Comparison of ENCODE assay signal across 24 mouse cellular contexts in the genomic region with DNA sequence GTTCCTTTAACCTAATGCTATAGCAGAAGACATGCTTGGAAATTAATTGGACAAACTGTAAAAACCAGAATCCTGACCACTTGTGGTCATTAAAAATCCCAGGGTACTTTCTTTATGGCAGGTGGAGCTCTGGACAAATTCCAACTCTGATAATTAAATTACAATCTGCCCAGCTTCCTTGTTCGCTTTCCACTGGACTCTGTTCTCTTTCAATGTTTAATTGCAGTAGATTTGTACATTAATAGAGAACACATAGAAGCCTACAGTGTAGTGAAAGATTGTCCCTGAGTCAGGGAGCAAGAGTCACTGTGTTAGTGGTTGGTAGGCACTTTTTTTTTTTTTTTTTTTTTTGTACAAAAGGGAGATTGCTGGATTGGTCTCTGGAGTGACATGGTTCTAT. TPM values are rescaled to one million over a fixed set of nuclear protein-coding genes. Genes with fewer than 3 reads are reported as not detected.
A peak's percentile ranks its signal among the peaks of the same experiment; 100 is the strongest.
DNase-seq lines count a peak whose midpoint lies in the region; ATAC-seq and TF ChIP-seq lines count a peak whose summit lies in the region.
"Had no signal": no experiment of that assay in that cellular context is flagged by ENCODE, and none has a peak within 500 bp of the region (broad histone marks: within the 10 kb centered on the region; RNA-seq: fewer than 3 reads in every experiment).

No protein-coding gene starts in this region.

- H3K4me2 ChIP-seq in kidney, embryonic 16.5 days (replicated peaks; ENCODE audit: low read depth, low read length) = no peak overlapping the region
- H3K4me2 ChIP-seq: embryonic facial prominence, embryonic 13.5 days; forebrain, embryonic 12.5 days; liver, embryonic 13.5 days; midbrain, embryonic 12.5 days had no signal

- H3K4me3 ChIP-seq in kidney, embryonic 16.5 days (ENCODE audit: low read length) = no peak overlapping the region
- H3K4me3 ChIP-seq in small intestine, adult 2 months (ENCODE audit: low read depth, low read length) = no peak overlapping the region
- H3K4me3 ChIP-seq: embryonic facial prominence, embryonic 13.5 days; erythroblast, embryonic 14.5 days; forebrain, embryonic 12.5 days; heart, embryonic 10.5 days; left cerebral cortex, adult 2 months; liver, embryonic 13.5 days; midbrain, embryonic 12.5 days had no signal

- WGBS in kidney, embryonic 16.5 days = 52% methylated on average over 1 of the region's 1 CpGs
- WGBS in small intestine, adult 2 months = 14% methylated on average over 1 of the region's 1 CpGs

- no peaks in the 10 kb centered on the region for H3K9me3 ChIP-seq in kidney, embryonic 16.5 days (ENCODE audit: low read length)
- H3K9me3 ChIP-seq: embryonic facial prominence, embryonic 13.5 days; forebrain, embryonic 12.5 days; heart, embryonic 10.5 days; liver, embryonic 13.5 days; midbrain, embryonic 12.5 days had no signal

- no peak for TF ChIP-seq POLR2A in small intestine, adult 2 months (IDR thresholded peaks at IDR 0.05; ENCODE audit: low read depth, low read length)

- no peaks in the 10 kb centered on the region for H3K27me3 ChIP-seq in kidney, embryonic 16.5 days (ENCODE audit: insufficient read depth, low read length)
- no peaks in the 10 kb centered on the region for H3K27me3 ChIP-seq in small intestine, adult 2 months (ENCODE audit: control insufficient read depth, insufficient read depth, low read length)
- H3K27me3 ChIP-seq: embryonic facial prominence, embryonic 13.5 days; forebrain, embryonic 12.5 days; liver, embryonic 13.5 days; midbrain, embryonic 12.5 days had no signal

- TF ChIP-seq CTCF in small intestine, adult 2 months (IDR thresholded peaks at IDR 0.05; ENCODE audit: extremely low read depth, insufficient read length, insufficient replicate concordance, low read depth, low read length) = no peak

- no peaks in the 10 kb centered on the region for H3K4me1 ChIP-seq in kidney, embryonic 16.5 days (ENCODE audit: insufficient read depth, low read length)
- peaks cover 10% of the 10 kb centered on the region; the same call in 1 of the 2 replicates for H3K4me1 ChIP-seq in small intestine, adult 2 months (ENCODE audit: control insufficient read depth, insufficient read depth, insufficient read length, low read length)
- H3K4me1 ChIP-seq: embryonic facial prominence, embryonic 13.5 days; forebrain, embryonic 12.5 days; heart, embryonic 10.5 days; liver, embryonic 13.5 days; midbrain, embryonic 12.5 days had no signal

- no peaks in the 10 kb centered on the region for H3K36me3 ChIP-seq in kidney, embryonic 16.5 days (ENCODE audit: insufficient read depth, low read length)
- H3K36me3 ChIP-seq in small intestine, adult 2 months (ENCODE audit: control insufficient read depth, insufficient read depth, low read length) = no peaks in the 10 kb centered on the region
- H3K36me3 ChIP-seq: embryonic facial prominence, embryonic 13.5 days; forebrain, embryonic 12.5 days; heart, embryonic 10.5 days; liver, embryonic 13.5 days; midbrain, embryonic 12.5 days had no signal

- ATAC-seq in kidney, embryonic 16.5 days (ENCODE audit: low FRiP score, low TSS enrichment) = 0 out of 2 replicates have a peak, but pooled peaks have one; percentile 75
- ATAC-seq: hindbrain, embryonic 16.5 days had no signal

- no peak for DNase-seq in kidney, postnatal 25 days
- peak; percentile 11 for DNase-seq in MN1 (ENCODE audit: low spot score)
- peak; percentile 10 for DNase-seq in forelimb bud, embryonic 11.5 days (ENCODE audit: low read depth, low spot score)
- DNase-seq in thymus, postnatal 4 days = no peak
- no peak for DNase-seq in adrenal gland, postnatal 4 days (ENCODE audit: low spot score in 2 of 2)
- DNase-seq: adrenal gland, postnatal 36 days; cerebellum, adult 18-20 months; cerebellum, postnatal 36 days; embryo, embryonic 11 days; layer of hippocampus, adult 9-11 months; liver, embryonic 13.5 days; lung, adult 2 months; lung, postnatal 14 days; right cerebral cortex, postnatal 25 days; thymus, postnatal 25 days had no signal

- no peak overlapping the region for H3K9ac ChIP-seq in kidney, embryonic 16.5 days (replicated peaks; ENCODE audit: low read length)
- H3K9ac ChIP-seq: embryonic facial prominence, embryonic 13.5 days; forebrain, embryonic 12.5 days; liver, embryonic 13.5 days; midbrain, embryonic 12.5 days had no signal

- H3K27ac ChIP-seq in kidney, embryonic 16.5 days (ENCODE audit: low read length) = peak overlapping the region; percentile 31; the same call in 1 of the 2 replicates
- H3K27ac ChIP-seq in small intestine, adult 2 months (ENCODE audit: insufficient read depth, low read depth, low read length) = peak overlapping the region; percentile 78; the same call in 1 of the 2 replicates
- H3K27ac ChIP-seq: embryonic facial prominence, embryonic 13.5 days; forebrain, embryonic 12.5 days; heart, embryonic 10.5 days; left cerebral cortex, adult 2 months; liver, embryonic 13.5 days; midbrain, embryonic 12.5 days had no signal

RNA-seq across cellular contexts. Expression of a gene that starts 56.7 kb away (rescaled TPM):
- polyA plus RNA-seq in kidney, embryonic 16.5 days (2015; fragmentation: Nextera tagmentation; extraction: Ambion mirVana) = 41.4 and 47.1 TPM in 2 replicates
- polyA plus RNA-seq in small intestine, adult 2 months (2012; rRNA removed) = 1.1 and 1.3 TPM in 2 replicates
- total RNA-seq in adrenal gland, postnatal 4 days (2021) = 10 to 100 TPM; 11.9 to 15.7 TPM

Comparison
In these comparisons a context has a peak if more than half of its experiments do, and no peak if none do; other contexts are left out.
1. DNase-seq: peak in MN1 (single experiment) and forelimb bud, embryonic 11.5 days (single experiment); none in kidney, postnatal 25 days (0 of 2), thymus, postnatal 4 days (single experiment) and adrenal gland, postnatal 4 days (0 of 2).
2. RNA of a gene that starts 56.7 kb away (polyA plus RNA-seq): 41.4 to 47.1 TPM in kidney, embryonic 16.5 days; 1.1 to 1.3 TPM in small intestine, adult 2 months; every median in the first group is over 10 times any median in the second.